Mouse (Mus musculus) brown adipose tissue, adult 24 weeks (tissue): Measurements from ENCODE around the gene Snn. TPM values are rescaled to one million over a fixed set of nuclear protein-coding genes. Genes with fewer than 3 reads are reported as not detected.

Experiments
- H3K27ac ChIP-seq: fragments of 200-500 bp; replicated peaks from 2 replicates; pipeline ENCODE4 v1.5.1; 2012; ENCODE audit warnings: low read depth, mild to moderate bottlenecking, low read length
- H3K4me1 ChIP-seq: fragments of 200-500 bp; 2 replicates; pipeline ENCODE4 v1.6.1; 2012; ENCODE audit warnings: low read length, mixed read lengths; ENCODE audit not compliant: control insufficient read depth, insufficient read depth, insufficient read length
- H3K4me3 ChIP-seq: fragments of 200-500 bp; 2 replicates; pipeline ENCODE4 v1.5.1; 2012; ENCODE audit warnings: low read depth, mild to moderate bottlenecking, low read length, moderate library complexity; ENCODE audit not compliant: insufficient read depth
- polyA plus RNA-seq: library from polyadenylated mRNA; stranded (reverse); fragments of >200 nt; gene quantifications from 2 replicates; pipeline ENCODE4 v1.2.4, GENCODE M21; 2012; ENCODE audit not compliant: missing spikeins, insufficient read depth, insufficient read length

Gene Snn
- polyA plus RNA-seq, 1 experiment: 6.4 TPM

DNA sequence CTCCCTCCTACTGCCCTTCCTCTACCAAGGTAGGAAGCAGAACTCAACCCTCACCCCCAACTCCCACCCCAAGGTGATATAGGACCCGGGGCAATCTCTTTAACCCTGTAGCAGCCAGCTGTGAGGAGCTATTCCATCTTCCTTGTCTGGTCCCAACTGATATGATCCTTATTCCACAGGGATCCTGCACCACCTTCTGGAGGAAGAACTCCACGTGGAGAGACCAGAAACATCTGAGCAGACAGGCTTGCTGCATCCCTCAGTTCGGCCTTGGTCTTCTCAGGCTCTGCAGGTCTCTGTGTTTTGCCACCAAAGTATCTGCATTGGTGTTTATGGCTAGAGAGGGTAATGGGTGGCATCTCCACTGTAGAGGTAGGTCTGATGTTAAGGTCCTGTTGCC lies 29.4 kb upstream of the Snn start:
- no peaks in the 10 kb centered on the region for H3K4me1 ChIP-seq
- H3K4me3 ChIP-seq: no peak overlapping the region
- no peak overlapping the region for H3K27ac ChIP-seq

DNA sequence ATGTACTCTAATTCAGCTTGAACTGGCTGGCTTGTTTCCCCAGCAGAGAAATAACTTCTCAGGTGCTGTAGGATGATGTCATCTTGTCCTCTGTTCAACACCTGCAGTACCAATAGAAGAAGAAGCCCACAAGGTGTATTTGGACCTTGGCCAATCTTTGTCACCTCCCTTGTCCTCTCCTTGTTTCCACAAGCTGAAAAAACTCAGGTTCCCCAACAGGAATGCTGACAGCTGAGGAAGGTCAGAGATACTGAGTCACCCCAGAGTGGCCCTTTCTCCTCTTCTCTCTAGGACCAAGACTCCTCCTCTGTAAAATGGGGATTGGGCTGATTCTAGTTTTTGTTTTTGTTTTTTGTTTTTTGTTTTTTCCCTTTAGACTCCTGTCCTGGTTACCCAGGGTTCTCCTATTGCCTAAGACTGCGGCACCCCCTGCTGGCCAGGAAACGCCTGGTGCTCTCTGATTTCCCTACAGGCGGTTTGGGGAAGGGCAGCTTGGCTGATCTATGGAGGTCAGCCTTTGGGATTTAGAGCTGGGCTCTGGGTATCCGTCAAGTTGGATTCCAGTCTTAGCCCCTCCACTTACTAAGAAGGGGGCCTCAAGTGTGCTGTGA lies 26.4 kb upstream of the Snn start:
- H3K4me1 ChIP-seq: no peaks in the 10 kb centered on the region
- H3K4me3 ChIP-seq: no peak overlapping the region
- H3K27ac ChIP-seq: no peak overlapping the region

- Histone ChIP-seq H3K4me1 (no peaks in the 10 kb centered on the region), H3K27ac (no peak overlapping the region), H3K4me3 (no peak overlapping the region)
Observed at GRCm38 (mm10) chr16:11035273-11035672, 25.5 kb upstream of the Snn start.

DNA sequence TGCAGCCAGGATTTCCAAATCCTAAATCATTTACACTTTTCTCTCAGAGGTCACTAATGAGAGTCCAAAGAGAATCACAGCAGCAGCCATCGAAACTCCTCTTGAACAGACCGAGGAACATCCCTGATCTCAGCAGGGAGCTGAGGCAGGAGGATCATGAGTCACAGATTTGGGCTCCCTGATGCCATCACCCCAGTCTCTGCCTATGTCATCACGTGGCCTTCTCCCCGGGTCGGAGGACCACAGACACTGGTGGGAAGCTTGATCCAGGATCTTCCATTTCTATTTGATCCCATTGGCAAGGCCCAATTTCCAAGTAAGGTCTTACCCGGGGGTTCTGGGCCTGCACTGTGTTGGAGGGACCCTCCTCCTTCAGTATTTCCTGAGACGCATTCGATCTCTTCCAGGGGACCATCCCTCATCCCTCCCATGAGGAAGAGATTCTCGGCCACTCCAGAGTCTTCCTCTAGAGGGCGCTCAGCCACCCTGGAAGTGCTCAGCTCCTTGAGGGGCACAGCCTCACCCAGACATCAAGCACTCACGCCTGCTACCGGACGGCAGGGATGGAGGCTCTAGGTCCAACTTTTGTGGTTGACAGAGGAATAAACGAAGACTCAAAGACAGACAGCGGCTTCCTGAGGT lies 24.8 kb upstream of the Snn start:
- Histone ChIP-seq H3K4me3 (no peak overlapping the region), H3K4me1 (no peaks in the 10 kb centered on the region), H3K27ac (no peak overlapping the region)

GRCm38 (mm10) chr16:11040603-11041002 lies 20.1 kb upstream of the Snn start:
- no peak overlapping the region for H3K4me3 ChIP-seq
- no peak overlapping the region for H3K27ac ChIP-seq
- H3K4me1 ChIP-seq: peaks cover 2% of the 10 kb centered on the region

DNA sequence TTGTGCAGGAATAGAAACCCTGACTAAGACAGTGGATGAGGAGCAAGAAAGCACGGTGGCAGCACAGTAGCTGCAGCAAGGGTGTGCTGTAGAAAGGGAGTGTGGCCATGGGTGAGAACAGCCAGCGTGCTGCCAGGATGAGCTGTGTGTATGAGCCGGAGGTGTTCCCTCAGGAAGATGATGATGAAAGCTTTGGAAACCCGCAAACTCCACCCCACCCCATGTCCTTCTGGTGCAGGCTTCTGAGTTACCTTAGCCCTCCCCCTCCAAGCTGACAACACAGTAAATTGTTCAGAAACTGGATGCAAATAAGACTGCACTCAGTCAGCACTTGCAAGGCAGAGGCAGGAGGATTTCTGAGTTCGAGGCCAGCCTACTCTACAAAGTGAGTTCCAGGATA lies 17.5 kb upstream of the Snn start:
- no peak overlapping the region for H3K4me3 ChIP-seq
- H3K4me1 ChIP-seq: peaks cover 14% of the 10 kb centered on the region
- H3K27ac ChIP-seq: no peak overlapping the region

DNA sequence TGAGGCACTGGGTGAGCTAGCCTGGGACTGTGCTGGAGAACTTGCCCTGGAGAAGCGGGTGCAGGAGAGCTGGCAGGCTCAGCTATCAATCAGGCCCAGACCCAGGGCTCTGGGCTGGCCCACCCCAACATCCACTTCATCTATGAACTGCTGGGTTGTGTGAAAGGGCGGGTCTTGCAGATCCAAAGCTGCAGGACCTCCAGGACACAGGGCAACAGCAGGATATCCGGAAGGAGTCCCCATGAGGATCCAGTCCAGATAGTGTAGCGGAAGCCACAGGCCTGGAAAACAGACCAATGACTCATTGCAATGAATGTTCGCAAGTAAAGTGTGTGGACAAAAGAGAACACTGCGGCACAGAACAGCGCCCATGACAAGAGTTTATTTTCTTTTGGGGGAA lies 14.3 kb upstream of the Snn start:
- Histone ChIP-seq H3K27ac (peak overlapping the region; percentile 69), H3K4me3 (no peak overlapping the region), H3K4me1 (peaks cover 17% of the 10 kb centered on the region)

GRCm38 (mm10) chr16:11047130-11047529 lies 13.6 kb upstream of the Snn start:
- Histone ChIP-seq H3K4me1 (peaks cover 17% of the 10 kb centered on the region), H3K27ac (peak overlapping the region; percentile 59; the same call in 1 of the 2 replicates)

GRCm38 (mm10) chr16:11050226-11050625 lies 10.5 kb upstream of the Snn start:
- H3K4me3 ChIP-seq: no peak overlapping the region
- no peak overlapping the region for H3K27ac ChIP-seq
- peaks cover 15% of the 10 kb centered on the region for H3K4me1 ChIP-seq

More at GRCm38 (mm10) chr16:11047130-11047529, 13.6 kb upstream of the Snn start:
- no peak overlapping the region for H3K4me3 ChIP-seq

- Histone ChIP-seq H3K4me1 (peaks cover 15% of the 10 kb centered on the region), H3K27ac (no peak overlapping the region), H3K4me3 (no peak overlapping the region)
Observed at GRCm38 (mm10) chr16:11051134-11051533, 9.6 kb upstream of the Snn start.

- no peak overlapping the region for H3K4me3 ChIP-seq
- no peak overlapping the region for H3K27ac ChIP-seq
- H3K4me1 ChIP-seq: peaks cover 2% of the 10 kb centered on the region; the same call in 1 of the 2 replicates
Observed at GRCm38 (mm10) chr16:11054409-11054808, 6.3 kb upstream of the Snn start.

DNA sequence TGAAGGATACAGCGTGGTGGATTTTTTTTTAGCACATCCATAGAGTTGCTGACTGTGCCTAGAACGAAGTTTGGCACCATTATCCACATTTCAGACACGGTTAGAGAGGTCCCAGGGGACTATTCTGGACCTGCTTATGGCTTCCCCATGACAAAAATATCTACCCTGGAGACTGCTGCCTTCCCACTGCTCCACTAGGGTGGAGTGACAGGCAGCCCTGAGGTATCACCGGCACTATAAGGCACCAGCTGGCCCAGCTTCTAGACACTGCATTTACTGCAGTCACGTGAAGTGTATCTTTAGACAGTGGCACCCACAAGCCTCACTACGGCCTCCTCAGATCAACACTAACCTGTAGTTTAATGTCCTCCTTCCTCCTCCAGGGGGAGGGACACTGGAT lies 5.9 kb upstream of the Snn start:
- no peaks in the 10 kb centered on the region for H3K4me1 ChIP-seq
- H3K4me3 ChIP-seq: no peak overlapping the region
- H3K27ac ChIP-seq: no peak overlapping the region

DNA sequence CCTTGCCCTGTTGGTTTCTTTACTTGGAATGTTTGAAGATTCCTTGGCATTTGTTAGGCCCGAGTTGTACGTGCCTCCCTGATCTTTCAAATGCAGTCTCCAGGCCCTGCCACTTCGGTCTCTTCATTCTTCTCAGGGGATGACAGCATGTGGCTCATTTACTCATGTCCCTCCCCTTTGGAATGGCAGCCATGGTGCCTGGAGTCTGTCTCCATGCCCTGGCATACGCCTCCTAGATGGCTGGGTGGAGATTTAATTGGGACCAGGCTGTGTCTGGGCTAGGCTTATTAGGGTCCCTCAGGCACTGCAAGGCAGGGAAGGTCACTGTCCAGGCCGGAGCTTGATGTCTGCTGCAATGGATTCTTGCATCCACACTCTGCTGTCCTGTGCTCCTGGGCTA lies 4.8 kb upstream of the Snn start:
- Histone ChIP-seq H3K4me1 (no peaks in the 10 kb centered on the region), H3K27ac (no peak overlapping the region)

DNA sequence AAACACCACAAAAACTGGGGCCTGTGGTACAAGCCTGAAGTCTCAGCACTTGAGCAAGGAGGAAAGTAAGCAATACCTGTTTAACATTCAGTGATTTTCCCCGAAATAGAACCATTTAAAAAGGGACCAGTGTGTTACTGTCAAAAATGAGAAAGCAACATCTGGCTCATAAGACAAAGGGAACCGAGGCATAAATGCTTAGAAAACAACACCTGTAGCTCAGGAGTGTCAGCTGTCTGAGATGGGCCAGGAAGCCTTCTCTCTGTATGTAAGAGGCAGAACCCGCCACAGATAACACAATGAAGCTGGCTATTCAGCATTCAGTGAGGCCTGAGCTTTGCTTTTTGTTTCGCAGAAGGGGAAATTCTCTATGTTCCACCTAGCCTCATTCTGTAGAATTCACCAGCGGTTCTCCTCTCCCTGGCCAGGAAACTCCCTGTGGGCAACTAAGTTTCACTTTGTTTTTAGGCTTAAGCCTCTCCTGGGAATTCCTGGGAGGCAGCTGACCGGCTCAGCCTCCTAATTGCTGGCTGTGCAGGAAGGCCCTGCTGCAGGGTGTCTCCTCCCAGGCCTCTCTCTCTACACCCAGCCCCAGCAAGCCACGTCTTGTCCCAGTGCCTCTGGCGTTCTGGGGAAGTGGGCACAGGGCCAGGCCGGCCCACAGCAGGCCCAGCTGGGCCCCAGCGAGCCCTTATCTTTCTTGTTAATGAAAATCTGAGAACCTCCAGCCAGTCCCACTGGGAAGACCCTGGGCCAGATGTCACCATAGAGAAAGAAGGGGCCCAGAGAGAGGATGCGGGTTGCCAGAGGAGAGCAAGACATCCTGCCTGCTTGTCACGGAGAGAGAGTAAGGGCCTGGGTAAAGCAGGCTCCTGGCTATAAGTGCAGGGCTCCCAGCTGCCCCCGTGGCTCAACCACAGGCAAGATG lies 2.3 kb downstream of the Snn start:
- peaks cover 17% of the 10 kb centered on the region for H3K4me1 ChIP-seq
- peak overlapping the region; percentile 86 for H3K27ac ChIP-seq
- peak overlapping the region; percentile 23 for H3K4me3 ChIP-seq

More for the DNA sequence above, 4.8 kb upstream of the Snn start:
- no peak overlapping the region for H3K4me3 ChIP-seq

GRCm38 (mm10) chr16:11064341-11064740 lies 3.6 kb downstream of the Snn start:
- H3K4me1 ChIP-seq: peaks cover 27% of the 10 kb centered on the region
- H3K27ac ChIP-seq: no peak overlapping the region
- no peak overlapping the region for H3K4me3 ChIP-seq
